Mouse (Mus musculus) thymus, postnatal 10 days (tissue): Measurements from ENCODE around the gene Mcm3ap.

Experiments used
- DNase-seq, 2 experiments: peaks; one replicate each; pipeline ENCODE4 v3.0.0; 2021; ENCODE audit warnings: low spot score in 2 of 2

Mcm3ap gene

DNA sequence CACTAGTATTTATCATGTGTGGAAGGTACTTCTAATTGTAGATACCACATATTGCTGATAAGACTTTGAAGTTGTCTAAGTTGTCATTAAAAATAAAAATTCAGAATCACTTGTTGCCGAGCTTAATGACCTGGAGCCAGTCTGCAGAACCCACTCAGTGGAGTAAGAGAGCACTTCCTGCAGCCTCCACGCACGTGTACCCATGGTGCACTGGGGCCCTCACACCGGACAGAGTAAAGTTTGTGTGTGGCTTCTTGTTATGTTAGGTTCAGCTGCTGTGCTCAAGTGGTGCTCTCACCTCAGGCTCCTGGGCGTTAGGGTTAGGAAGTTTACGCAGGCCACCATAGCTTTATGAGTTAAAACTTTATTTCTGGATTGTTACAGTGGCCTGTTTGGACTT lies 26.8 kb downstream of the Mcm3ap start:
- no peak for DNase-seq

- DNase-seq, result no peak
These were observed 27.6 kb downstream of the Mcm3ap start for GRCm38 (mm10) chr10:76496366-76496765.

DNA sequence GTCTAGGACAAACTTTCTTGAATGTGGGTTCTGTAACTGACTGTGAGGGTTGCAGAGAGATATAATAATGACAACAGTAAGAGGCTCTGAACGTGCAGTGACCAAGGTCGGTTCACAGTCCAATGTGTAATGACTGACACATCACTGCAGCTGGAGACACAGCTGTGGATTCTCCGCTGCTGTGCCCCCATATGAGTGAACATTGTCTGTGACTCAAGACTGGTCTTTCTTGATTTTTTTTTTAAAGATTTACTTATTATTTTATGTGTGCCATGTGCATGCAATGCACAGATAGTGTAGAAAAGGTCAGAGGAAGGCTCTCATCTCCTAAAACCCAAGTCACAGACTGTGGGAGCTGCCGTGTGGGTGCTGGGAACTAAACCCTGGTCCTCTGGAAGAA lies 28.8 kb downstream of the Mcm3ap start:
- DNase-seq, result no peak

- no peak for DNase-seq
These were observed 35.7 kb downstream of the Mcm3ap start for GRCm38 (mm10) chr10:76504271-76504943.

DNA sequence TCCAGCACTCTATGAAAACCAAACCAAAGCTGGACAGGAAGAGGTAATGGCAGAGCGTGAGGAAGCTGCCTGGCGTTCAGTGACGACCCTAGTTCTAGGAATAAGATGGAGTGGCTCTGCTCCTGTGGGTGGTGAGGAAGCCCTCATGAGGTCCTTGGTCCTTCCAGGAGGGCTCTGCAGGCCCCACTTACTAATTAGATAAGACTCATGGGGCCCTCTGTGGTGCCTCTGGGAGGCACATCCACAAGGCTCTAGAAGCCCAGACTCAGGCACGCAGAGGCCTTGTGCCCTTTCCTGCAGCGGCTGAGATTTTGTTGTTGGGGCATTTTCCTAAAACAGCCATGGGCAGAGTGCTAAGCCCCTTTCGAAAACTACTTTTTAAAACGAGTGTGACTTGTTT lies 37.1 kb downstream of the Mcm3ap start:
- DNase-seq, result no peak

- DNase-seq, result peak; percentile 64 to 87
These were observed 44.3 kb downstream of the Mcm3ap start for GRCm38 (mm10) chr10:76512965-76513583.

DNA sequence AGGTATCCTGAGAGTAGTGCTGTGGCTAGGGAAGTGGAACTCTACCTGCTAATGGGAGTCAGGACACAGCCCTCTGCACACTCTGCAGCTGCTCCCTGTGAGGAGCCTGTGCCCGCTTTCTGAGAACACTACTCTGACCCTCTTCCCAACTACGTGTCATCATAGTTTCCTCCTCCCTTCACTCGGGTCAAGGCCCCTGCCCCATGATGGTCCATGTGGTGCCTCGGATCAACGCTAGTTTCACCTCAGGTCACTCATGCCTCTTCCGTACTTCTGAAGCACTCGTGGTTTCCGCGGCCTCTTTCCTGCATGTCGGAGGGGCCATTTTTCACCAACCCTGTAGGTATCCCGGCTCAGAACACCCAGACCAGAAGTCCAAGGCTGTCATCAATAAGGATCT lies 62.2 kb downstream of the Mcm3ap start:
- no peak for DNase-seq

GRCm38 (mm10) chr10:76531375-76531774 lies 62.6 kb downstream of the Mcm3ap start, which contains the start of gene Lss:
Gene Lss, plus strand, starts transcription at chr10:76531588.
- peak; percentile 96 for DNase-seq

- no peak for DNase-seq
These were observed 63.1 kb downstream of the Mcm3ap start for GRCm38 (mm10) chr10:76531828-76532227.

- no peak for DNase-seq
These were observed 66.8 kb downstream of the Mcm3ap start for GRCm38 (mm10) chr10:76535526-76535925.

DNA sequence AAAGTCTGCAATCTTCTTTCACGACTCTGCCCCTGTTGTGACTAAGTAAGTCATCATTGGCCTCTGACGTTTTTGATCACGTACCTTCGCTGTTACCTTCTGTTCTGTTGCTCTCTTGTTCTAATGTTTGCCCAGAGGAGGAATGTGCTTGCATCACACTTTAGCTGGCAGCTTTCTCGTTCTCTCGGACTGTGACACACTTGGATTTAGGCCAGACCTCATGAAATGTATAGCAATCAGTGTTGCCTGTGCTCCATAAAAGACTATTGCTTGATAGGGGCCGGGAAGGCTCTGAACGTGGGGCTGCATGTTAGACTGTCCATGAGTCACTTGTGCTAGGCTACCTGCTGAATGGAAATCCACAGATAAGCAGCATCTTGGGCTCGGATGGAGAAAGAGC lies 68.9 kb downstream of the Mcm3ap start:
- no peak for DNase-seq

DNA sequence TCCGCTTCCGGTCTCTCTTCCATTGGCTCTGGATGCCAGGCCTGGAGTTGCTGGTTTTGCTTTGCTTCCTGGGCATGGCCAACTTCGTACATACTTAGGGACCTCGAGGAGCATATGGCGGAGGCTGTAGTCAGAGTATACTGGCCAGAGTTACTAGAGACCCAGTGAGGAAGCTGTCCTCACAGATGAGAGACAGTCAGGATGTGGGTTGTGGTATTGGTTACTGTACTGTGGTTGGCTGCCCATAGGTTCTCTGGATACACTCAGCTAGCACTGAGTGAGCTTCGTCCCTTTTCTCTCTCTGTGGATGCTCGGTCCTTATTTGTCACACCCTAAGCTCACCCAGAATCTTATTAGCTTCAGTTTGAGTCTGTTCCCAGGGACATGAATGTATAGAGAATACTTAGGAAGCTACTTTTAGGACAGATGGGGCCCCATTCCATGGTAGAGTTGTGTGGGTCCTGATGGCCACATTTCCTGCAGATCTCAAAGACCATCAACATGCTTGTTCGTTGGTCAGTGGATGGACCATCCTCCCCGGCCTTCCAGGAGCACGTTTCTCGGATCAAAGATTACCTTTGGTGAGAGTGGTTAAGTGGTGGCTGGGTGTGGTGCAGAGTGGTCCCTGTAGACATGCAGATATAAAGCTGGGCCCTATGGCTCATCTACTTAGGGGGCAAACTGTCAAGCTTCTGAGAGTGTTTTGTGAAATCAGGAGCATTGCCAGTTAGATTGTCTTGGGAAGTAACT lies 72.8 kb downstream of the Mcm3ap start:
- no peak for DNase-seq

GRCm38 (mm10) chr10:76542636-76543375 lies 74.1 kb downstream of the Mcm3ap start:
- DNase-seq, result peak; percentile 20 to 21

DNA sequence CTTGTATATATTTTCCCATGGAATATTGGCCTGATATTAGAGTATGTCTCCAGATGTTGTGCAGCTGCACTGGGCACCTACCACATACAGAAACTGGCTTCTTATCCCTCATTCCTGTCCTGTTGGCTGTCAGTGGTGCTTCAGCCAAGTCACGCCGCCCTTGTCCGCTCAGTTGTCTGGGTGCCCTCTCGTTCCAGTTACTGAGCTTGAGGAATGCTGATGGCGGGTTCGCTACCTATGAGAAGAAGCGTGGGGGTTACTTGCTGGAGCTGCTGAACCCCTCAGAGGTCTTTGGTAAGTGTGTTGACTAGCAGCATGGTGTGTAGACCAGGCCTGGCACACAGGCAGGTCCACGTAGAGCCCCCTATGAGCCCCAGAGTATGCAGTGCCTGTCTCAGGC lies 77.8 kb downstream of the Mcm3ap start:
- DNase-seq, result no peak

DNA sequence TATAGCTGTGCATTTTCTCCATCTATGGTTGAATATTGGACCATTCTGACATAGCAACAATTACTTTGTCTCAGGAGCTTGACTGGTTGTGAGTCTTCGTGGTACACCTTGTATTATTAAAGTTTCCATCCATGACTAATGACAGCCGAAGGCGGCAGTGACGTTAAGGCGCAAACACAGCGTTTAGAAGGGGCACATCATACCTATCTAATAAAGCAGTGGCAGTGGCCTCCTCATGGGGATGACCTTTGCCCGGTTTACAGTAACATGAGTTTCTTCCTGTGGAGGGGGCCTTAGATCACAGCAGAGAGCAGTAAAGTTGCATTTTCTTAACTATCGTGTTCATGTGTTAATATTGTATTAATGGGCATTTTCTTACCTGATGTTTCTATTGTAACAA lies 79.5 kb downstream of the Mcm3ap start:
- DNase-seq, result no peak

GRCm38 (mm10) chr10:76550458-76550857 lies 81.7 kb downstream of the Mcm3ap start:
- no peak for DNase-seq

DNA sequence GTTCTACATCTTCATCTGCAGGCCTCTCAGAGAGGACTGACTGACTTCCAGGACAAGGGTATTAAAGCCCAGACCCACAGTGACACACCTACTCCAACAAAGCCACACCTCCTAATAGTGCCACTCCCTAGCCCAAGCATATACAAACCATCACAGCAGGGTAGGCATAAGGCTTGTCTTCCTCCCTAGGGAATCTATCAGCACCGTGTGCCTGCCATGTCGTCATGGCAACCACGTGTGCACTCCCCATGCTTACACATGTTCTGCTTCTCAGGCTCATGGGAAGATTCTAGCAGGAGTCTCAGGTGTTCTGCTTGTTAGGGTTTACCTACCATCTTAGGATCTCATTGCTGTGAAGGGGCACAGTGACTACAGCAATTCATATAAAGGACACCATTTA lies 82.8 kb downstream of the Mcm3ap start:
- DNase-seq, result no peak

- DNase-seq, result no peak
These were observed 85.3 kb downstream of the Mcm3ap start for GRCm38 (mm10) chr10:76554061-76554460.

GRCm38 (mm10) chr10:76561972-76562371 lies 93.2 kb downstream of the Mcm3ap start, which contains the start of gene Spatc1l:
Gene Spatc1l, plus strand, starts transcription at chr10:76562272.
- DNase-seq, result no peak
